Mouse (Mus musculus) ES-Bruce4 (cell line): ENCODE measurements around the gene Eml2.

Source experiments
- CTCF ChIP-seq: IDR thresholded peaks from one replicate; pipeline ENCODE4 v1.8.1; 2011; ENCODE audit warnings: low read depth, low read length
- EP300 ChIP-seq: IDR thresholded peaks from 2 replicates; pipeline ENCODE4 v1.6.1; 2011; ENCODE audit warnings: low read depth, low read length; ENCODE audit not compliant: insufficient read depth
- POLR2A ChIP-seq: IDR thresholded peaks from one replicate; pipeline ENCODE4 v1.8.1; 2011; ENCODE audit warnings: low read length; ENCODE audit not compliant: insufficient read depth

DNA sequence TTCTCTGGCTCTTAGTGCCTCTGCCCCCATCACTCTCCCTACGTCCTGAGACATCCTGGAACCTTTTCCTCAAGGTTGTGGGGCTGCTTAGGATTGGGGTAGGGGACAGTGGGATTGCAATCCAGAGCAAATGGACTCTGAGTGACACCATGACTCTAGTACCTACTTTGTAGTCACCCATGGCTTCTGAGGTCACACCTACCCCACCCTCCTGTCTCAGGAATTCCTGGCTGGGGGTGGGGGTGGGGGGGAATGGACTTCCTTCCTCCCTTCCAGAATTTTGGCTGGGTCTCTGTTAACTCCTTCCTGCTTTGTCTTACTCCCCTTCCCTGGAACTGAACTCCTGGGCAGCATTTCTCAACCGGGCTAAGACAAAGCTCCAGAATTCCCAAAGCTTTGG lies 37.2 kb downstream of the Eml2 start:
- TF ChIP-seq CTCF = no peak
- no peak for TF ChIP-seq POLR2A
- no peak for TF ChIP-seq EP300
